Mouse (Mus musculus) embryonic stem cell, embryonic (primary cell): ENCODE measurements around the gene Myh6.
"Not testable (repeated sequence)": the region's sequence is repeated elsewhere in the genome, so short reads cannot be mapped to it uniquely, and the experiment has no call there.

Experiments used
- CTCF ChIA-PET, 4 experiments: fragments of 300-600 bp in 2 of 4; fragments of 350-600 bp in 2 of 4; sonication (Branson Sonifier 250); formaldehyde crosslinking; loops; one replicate each; lab custom pipeline; 2022; ENCODE audit warnings: inconsistent platforms in 2 of 4; lab: Charles Lee
- POLR2A ChIA-PET, 4 experiments: fragments of 300-600 bp in 2 of 4; fragments of 350-600 bp in 2 of 4; sonication (Branson Sonifier 250); formaldehyde crosslinking; loops; one replicate each; lab custom pipeline; 2022; ENCODE audit warnings: antibody characterized with exemption in 4 of 4, inconsistent platforms in 1 of 4; lab: Charles Lee

Myh6 gene

DNA sequence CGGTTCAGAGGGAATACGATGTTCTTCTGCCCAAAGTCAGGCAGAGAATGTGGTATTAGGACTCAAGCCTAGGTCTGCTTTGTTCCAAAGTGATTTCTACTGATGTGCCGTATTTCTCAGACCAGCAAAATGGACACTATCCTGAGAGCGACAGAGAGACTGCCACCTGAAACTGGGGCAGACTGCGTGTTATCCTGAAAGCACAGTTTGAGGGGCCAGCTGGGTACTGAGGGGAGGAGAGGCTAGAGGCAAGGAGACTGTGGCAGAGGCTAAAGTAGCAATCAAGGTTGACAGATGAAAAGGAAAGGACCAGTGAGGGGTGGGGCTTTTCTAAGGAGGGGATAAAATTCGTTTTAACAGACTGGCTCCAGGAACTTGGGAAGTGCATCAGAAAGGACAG is 34.1 kb upstream of the Myh6 start:
- ChIA-PET CTCF (no interaction called here), POLR2A (interaction anchor here in 1 of 4 experiments (1.3 kb wide), 1 partner anchor 15 kb away, joined by 4 read pairs; no protein-coding TSS in a partner anchor)

DNA sequence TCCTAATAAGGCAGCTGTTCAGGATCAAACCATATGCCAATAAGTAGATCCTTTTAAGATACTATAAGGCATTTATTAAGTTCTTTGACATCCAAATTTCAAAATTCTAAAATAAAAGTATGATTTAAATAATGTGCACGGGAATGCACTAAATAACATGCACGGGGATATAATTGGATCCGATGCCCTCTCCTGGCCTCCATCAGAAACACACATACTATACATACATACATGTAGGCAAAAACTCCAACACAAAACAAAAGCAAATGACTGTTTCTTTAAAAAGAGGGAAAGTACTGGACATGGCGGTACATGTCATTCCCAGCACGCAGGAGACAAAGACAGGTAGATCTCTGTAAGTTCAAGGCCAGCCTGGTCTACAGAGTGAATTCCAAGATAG is 33.1 kb upstream of the Myh6 start:
- POLR2A ChIA-PET, result interaction anchor here in 1 of 4 experiments (1.3 kb wide), 1 partner anchor 16 kb away, joined by 4 read pairs; no protein-coding TSS in a partner anchor
- CTCF ChIA-PET, result not testable (repeated sequence)

DNA sequence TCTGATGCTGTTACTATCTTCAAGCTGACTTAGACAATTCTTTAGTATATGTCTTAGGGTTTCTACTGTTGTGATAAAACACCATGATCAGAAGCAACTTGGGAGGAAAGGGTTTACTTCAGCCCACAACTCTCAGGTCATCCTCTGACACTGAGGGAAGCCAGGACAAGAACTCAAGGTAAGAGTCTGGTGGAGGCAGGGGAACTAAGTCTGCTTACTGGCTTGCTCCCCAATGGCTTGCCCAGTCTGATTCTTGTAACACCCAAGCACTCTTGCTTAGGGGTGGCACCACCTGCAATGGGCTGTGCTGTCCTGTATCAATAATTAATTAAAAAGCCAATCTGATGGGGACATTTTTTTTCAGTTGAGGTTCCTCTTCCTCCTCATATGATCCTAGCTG is 32.0 kb upstream of the Myh6 start:
- ChIA-PET POLR2A (interaction anchor here in 2 of 4 experiments (0.6 to 1.5 kb wide), 3 partner anchors 17 to 188 kb away, joined by 3 read pairs; no protein-coding TSS in a partner anchor), CTCF (interaction anchor here in 2 of 4 experiments (0.6 to 1.3 kb wide), 2 partner anchors 155 kb away, joined by 4 read pairs; no protein-coding TSS in a partner anchor)

DNA sequence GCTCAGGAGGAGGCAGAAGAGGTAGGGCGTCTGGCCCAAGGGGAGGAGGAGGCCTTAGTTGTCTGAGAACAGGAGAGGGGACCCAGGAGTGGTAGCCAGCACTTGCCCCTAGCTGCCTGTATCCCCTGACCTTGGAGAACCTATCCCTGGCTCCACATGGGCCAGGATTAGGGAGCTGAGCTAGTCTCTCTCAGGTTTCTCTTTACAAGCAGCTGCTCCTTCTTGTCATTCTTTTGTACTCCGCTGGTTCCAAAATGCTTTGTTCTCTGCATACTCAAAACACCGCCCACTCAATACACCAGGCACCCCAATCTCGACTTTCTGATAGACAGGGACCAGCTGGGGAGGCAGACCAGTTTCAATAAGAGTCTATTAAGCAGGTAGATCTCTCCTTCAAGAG is 30.6 kb upstream of the Myh6 start:
- CTCF ChIA-PET, result interaction anchor here in 3 of 4 experiments (0.9 to 1.1 kb wide), 5 partner anchors 14 to 224 kb away, joined by 3 to 4 read pairs (median 3); no protein-coding TSS in a partner anchor
- POLR2A ChIA-PET, result interaction anchor here in 3 of 4 experiments (0.6 to 1.5 kb wide), 5 partner anchors 17 to 67 kb away, joined by 3 to 4 read pairs (median 3); partner anchors contain the start of gene Ngdn (in 2 of the 3)

DNA sequence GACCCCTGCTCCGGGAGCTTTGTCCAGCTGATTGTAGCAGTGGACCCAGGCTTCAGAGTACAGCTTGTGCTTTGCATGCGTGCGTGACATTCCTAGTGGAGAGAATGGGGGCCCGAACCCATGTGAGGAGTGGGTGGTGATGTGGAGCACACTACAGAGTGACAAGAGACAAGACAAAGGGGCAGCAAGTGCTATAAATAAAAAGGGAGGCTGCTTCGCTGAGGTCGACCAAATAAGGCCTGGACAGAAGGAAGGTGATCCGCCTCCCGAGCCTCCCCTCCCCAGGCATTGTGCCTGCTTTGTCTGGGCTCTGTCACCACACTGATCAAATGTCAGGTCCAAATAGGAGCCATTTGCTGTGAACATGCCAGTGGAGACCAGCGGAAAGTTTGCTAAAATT is 30.1 kb upstream of the Myh6 start:
- POLR2A ChIA-PET, result interaction anchor here in 2 of 4 experiments (0.5 to 1.5 kb wide), 5 partner anchors 18 to 364 kb away, joined by 3 to 4 read pairs (median 4); partner anchors contain the start of gene Ngdn (in 2 of the 2)
- CTCF ChIA-PET, result interaction anchor here in 1 of 4 experiments (1.0 to 1.1 kb wide), 3 partner anchors 27 to 223 kb away, joined by 3 read pairs; no protein-coding TSS in a partner anchor

DNA sequence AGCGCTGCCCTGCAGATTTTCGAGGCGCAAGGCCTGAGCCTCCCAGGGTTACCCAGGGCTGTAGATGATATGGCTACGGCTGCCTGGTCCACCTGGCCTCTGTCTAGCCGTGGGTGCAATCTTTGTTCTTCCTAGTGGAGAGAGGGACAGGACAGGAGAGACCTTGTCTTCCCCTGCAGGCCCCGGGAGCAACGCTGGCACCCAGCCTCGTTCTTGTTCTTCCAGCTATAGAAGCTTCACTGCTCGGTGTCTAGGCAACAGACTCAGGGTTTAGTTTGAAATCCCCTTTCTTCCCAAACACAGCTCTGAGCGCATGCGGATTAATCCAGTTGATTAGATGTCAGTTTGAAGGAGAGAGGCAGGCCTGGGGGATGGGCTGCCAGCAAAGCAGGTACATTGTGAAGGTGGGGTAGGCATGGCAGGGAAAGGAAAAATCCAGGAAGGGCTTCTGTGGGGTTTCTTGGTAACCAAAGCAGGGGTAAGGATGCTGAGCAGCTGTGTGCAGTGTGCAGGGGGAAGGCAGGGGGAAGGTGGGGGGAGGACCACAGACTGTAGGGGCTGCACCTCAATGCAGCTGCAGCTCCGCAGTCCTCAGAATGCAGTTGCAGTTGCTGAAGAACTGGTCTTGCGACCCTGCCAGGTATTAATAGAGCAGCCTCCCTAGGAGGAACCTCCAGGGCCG is 28.9 kb upstream of the Myh6 start:
- ChIA-PET CTCF (interaction anchor here in 1 of 4 experiments (1.3 kb wide), 1 partner anchor 15 kb away, joined by 3 read pairs; no protein-coding TSS in a partner anchor), POLR2A (interaction anchor here in 3 of 4 experiments (0.6 to 0.8 kb wide), 3 partner anchors 8 to 121 kb away, joined by 3 read pairs; no protein-coding TSS in a partner anchor)

DNA sequence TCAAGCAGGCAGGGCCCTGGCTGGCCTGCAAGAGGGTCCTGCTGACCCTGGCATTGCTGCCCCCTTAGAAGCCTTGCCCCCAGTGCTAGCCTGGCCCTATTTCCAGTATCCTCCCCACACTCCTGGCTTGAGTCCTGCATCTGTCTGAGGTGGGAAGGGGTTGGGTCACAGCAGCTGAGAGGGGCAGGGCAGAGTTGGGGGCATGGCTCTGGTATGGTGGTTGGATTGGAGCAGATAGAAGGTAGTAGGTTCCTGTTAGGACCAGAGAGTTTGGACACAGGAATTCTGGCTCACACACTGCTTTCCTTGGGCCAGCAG is 28.1 kb upstream of the Myh6 start:
- ChIA-PET POLR2A (interaction anchor here in 2 of 4 experiments (0.6 kb wide), 2 partner anchors 100 to 219 kb away, joined by 4 to 6 read pairs; no protein-coding TSS in a partner anchor), CTCF (interaction anchor here in 1 of 4 experiments (1.3 kb wide), 1 partner anchor 16 kb away, joined by 3 read pairs; no protein-coding TSS in a partner anchor)

DNA sequence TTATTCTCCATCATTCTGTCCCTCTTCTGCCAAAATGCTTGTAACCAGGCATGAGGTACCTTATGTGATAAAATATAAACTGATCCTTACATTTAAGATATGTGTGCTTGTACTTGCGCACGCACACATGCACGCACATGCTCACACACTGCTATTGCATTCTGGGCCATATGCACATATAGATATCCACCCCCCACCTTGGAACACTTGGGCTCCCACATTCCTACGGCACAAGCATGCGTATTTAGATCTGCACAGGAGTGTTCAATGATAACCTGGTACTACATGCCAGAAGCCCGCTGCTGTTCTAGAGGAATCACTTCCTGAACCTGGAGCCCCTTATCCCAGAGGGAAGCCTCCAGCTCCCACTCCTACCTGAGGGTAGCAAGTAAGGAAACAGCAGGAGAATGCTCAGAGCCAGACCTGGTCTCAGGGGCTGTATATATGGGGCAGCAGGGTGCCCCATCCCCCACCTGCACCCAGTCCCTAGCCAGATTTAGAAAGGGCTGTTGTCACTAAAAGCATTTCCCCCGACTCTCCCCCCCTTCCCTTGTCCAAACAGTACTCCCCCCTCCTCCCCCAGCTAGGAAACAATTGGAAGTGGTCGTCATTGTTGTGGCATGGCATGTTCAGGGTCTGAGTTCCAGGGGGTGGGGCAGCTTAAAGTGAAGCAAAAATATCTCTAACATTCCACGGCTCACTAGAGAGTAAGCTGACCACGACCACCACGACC is 27.6 kb upstream of the Myh6 start, which contains the start of gene Myh7:
Myh7 (minus strand) TSS at position 491 of the 733 bp plus-strand sequence.
- ChIA-PET CTCF (interaction anchor here in 1 of 4 experiments (1.3 kb wide), 1 partner anchor 16 kb away, joined by 3 read pairs; no protein-coding TSS in a partner anchor), POLR2A (interaction anchor here in 2 of 4 experiments (0.6 kb wide), 2 partner anchors 101 to 219 kb away, joined by 4 to 6 read pairs; no protein-coding TSS in a partner anchor)

DNA sequence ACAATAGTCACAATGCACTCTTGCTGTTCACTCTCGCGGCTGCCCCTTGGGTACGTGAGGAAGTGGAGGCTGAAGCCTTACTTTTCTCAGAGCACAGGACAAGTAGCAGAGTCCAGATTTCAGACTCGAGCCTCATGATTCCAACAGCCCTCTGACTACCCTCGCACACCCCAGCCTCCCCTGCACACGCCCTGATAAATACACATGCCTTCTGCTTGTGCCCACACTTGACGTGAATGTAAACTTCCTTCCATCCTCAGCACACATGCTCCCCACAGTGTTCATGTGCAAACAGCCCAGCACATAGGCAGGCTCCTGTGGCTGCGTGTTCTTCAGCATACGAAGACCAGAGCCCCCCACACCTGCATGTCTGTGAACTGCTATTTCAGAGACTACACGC is 26.9 kb upstream of the Myh6 start:
- ChIA-PET CTCF (no interaction called here), POLR2A (no interaction called here)

DNA sequence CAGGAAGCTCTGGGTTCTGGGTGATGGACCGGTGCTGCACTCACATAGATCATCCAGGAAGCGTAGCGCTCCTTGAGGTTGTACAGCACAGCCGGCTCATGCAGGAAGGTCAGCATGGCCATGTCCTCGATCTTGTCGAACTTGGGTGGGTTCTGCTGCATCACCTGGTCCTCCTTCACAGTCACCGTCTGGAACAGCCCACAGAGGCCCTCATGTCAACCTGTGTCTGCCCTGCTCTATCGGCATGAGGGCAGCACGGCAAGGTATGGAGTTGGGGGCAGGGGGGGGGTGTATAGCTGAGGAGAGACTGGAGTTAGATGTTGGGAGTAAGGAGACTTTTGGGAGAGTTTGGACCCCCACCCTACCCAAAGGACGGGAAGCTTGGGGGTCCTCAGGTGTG is 25.5 kb upstream of the Myh6 start:
- CTCF ChIA-PET, result no interaction called here
- POLR2A ChIA-PET, result no interaction called here

DNA sequence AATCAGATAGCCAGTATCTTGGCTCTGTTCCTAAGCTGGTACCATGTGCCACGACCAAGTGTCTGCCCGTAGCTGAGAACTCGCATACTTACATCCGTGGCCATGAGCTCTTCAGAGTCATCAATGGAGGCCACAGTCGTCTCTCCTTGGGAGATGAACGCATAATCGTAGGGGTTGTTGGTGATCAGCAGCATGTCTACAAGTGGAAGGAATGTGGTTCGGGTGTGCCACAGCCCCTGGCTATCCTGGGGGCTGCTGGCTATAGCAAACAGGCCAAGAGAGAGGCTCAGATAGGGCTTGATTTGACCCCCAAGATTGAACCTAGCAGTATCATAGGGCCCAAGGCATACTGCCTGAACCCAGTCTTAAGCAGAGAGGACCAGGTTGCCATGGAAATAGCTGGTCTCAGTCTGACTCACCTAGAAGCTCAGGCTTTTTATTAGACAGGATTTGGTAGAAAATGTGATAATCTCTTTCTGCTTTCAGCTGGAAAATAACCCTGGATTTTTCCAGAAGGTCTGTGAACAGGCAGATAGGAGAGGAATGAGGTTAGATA is 23.2 kb upstream of the Myh6 start:
- ChIA-PET CTCF (interaction anchor here in 2 of 4 experiments (0.6 to 1.0 kb wide), 2 partner anchors 21 to 126 kb away, joined by 3 to 4 read pairs; no protein-coding TSS in a partner anchor), POLR2A (interaction anchor here in 1 of 4 experiments (1.3 to 1.4 kb wide), 2 partner anchors 10 to 27 kb away, joined by 3 to 5 read pairs; no protein-coding TSS in a partner anchor)

DNA sequence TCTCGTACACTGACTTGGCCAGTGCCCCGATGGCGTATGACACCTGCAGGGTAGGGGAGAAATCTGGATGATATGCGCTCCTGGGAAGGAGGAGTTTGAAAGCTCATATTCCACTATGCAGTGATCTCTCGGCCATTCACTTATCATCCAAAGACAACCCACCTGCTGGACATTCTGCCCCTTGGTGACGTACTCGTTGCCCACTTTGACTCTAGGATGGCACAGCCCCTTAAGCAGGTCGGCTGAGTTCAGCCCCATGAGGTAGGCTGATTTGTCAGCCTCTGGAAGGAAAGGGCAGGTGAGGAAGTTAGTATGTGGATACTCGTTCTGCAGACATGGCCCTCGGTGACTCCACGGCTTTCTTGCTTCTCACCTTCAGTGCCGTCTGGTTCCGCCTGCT is 22.2 kb upstream of the Myh6 start:
- CTCF ChIA-PET, result no interaction called here
- POLR2A ChIA-PET, result interaction anchor here in 1 of 4 experiments (0.6 to 1.3 kb wide), 2 partner anchors 29 to 263 kb away, joined by 3 to 5 read pairs; no protein-coding TSS in a partner anchor

DNA sequence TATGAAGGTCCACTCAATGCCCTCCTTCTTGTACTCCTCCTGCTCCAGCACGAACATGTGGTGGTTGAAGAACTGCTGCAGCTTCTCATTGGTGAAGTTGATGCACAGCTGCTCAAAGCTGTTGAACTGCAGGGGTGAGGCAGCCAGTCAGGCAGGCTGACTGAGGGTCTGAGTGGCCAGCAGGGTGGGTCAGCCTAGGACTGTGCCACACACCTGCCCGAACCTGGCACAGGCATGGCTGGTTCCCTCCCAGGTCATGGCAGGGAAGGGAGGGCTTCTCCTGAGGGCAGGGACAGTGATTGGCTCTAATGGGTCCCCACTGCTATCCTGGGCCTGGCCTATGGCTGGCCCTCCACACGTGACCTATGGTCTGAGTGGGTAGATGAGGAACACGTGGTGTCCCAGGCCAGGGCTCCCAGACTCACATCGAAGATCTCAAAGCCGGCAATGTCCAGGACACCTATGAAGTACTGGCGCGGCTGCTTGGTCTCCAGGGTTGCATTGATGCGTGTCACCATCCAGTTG is 21.7 kb upstream of the Myh6 start:
- POLR2A ChIA-PET, result not testable (repeated sequence)
- CTCF ChIA-PET, result interaction anchor here in 2 of 4 experiments (0.6 to 1.9 kb wide), 2 partner anchors 10 to 49 kb away, joined by 5 to 7 read pairs; no protein-coding TSS in a partner anchor

DNA sequence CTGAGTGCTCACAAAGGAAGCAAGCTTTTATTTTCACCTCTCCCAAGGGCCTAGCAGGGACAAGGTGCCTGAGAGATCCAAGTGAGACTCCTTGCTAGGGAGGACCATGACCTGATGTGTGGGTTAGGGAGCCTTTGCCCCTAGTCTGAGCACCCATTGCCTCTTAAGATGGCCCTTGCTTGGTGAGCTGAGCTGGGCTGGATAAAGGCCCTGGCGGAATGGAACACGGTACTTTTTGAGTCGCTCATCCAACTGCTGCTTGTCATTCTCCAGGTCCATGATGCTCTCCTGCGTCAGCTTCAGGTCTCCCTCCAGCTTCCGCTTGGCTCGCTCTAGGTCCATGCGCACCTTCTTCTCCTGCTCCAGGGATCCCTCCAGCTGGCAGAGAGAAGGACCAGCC is 15.2 kb upstream of the Myh6 start:
- POLR2A ChIA-PET, result interaction anchor here in 2 of 4 experiments (0.6 to 1.7 kb wide), 2 partner anchors 29 to 33 kb away, joined by 3 to 5 read pairs; no protein-coding TSS in a partner anchor
- CTCF ChIA-PET, result interaction anchor here in 1 of 4 experiments (1.0 kb wide), 1 partner anchor 36 kb away, joined by 4 read pairs; no protein-coding TSS in a partner anchor

DNA sequence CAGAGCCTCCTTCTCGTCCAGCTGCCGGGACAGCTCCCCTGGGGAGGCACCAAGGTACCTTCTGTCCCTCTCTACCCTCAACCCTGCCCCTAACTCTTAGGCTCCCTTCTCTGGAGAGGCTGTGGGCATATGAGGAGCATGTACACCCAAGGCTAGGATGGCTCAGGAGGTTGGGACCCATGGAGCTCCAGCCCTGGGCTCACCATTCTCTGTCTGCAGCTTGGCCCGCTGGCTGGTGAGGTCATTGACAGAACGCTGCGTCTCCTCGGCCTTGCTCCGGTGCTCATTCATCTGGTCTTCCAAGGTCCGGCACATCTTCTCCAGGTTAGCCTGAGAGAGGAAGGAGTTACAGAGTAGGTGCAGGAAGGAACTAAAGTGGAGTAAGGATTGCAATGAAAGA is 11.9 kb upstream of the Myh6 start:
- ChIA-PET CTCF (interaction anchor here in 2 of 4 experiments (0.7 to 0.8 kb wide), 2 partner anchors 9 to 51 kb away, joined by 3 to 7 read pairs; no protein-coding TSS in a partner anchor), POLR2A (interaction anchor here in 1 of 4 experiments (0.6 to 1.5 kb wide), 2 partner anchors 11 to 28 kb away, joined by 3 to 5 read pairs; no protein-coding TSS in a partner anchor)

DNA sequence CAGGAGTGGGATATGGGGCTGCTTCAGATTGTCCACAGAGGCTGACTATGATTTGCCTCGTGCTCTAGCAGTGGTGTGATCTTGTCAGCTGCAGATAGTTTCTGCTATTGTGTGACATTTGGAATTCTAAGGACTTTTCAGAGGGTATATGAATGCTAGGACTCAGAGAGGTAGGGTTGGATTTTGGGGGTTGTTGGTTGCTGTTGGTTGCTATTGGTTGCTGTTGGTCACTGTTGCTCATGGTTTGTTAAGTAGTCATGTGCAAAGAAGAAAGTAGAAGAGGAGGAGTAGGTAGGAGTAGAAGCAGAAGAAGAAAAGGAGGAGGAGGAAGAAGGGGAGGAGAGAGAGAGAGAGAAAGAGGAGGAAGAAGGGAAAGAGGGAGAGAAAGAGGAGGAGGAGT is 9.9 kb upstream of the Myh6 start, which contains the start of gene Gm17428:
Gm17428 (plus strand) TSS at position 301 of the 400 bp plus-strand sequence.
- ChIA-PET POLR2A (no interaction called here), CTCF (no interaction called here)

DNA sequence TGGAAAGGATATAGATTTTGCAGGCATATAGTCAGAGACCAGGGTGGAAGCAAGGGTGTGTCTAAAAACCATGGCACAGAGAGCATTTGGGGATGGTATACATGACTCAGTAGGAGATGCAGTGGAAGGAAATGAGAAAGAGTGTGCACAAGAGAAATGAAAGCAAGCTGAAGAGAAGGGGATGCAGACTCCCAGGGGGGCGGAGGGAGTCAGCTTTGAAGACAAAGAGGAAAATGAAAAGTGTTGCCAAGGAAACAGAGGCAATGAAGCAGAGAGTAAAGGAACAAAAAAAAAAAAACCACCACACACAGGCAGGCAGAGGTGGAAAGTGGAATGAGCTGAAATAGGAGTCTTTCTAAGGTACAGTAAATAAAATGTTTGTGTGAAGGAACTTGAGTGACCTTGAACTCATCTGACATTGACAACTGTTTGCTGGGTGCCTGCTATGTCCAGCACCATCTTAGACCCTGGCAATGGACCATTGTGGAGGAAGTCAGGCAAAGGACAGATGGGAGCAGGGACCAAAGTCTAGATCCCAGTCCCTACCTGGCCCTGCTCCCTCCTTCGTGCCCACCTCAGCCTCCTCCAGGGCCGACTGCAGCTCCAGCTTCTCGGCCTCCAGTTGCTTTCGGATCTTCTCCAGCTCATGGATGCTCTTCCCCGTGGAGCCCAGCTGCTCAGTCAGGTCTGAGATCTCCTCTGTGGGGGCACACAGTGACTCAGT is 7.5 kb upstream of the Myh6 start:
- ChIA-PET CTCF (interaction anchor here in 2 of 4 experiments (0.6 to 0.7 kb wide), 2 partner anchors 10 to 223 kb away, joined by 3 read pairs; no protein-coding TSS in a partner anchor), POLR2A (interaction anchor here in 2 of 4 experiments (0.6 to 1.6 kb wide), 4 partner anchors 10 to 26 kb away, joined by 3 to 5 read pairs (median 4); no protein-coding TSS in a partner anchor)
